Mouse (Mus musculus) G1E-ER4 (cell line): ENCODE results near the gene Gna14. TPM values are rescaled to one million over a fixed set of nuclear protein-coding genes. Genes with fewer than 3 reads are reported as not detected.

Experiments
- GATA1 ChIP-seq: IDR thresholded peaks from one replicate; pipeline ENCODE4 v1.8.0; 2012; ENCODE audit warnings: low read length, inconsistent platforms
- polyA plus RNA-seq: library from polyadenylated mRNA; stranded (reverse); fragments of >175 nt; gene quantifications from 2 replicates; pipeline ENCODE4 v1.2.3, GENCODE M21; 2012

Gene Gna14
- polyA plus RNA-seq, 1 experiment = not detected

GRCm38 (mm10) chr19:16482047-16482446 is 46.5 kb downstream of the Gna14 start:
- TF ChIP-seq GATA1 = peak; percentile 44

DNA sequence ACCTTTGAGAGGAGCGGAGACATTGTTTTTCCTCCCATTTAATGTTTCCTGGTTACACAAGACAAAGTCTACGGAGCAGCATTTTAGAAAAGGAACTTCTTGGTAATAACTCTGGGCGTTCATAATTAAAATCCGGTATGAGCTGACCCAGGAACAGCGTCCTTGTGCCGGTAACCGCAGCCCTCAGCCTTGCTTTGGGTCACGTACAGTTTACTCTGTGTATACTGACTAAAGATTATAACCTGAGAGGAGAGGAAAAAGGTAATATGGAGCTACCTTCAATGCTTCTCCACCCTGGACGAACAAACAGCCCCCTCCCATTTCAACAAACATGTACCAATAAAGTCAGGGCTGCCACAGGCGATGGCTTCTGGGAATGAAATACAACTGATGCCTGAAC is 48.7 kb downstream of the Gna14 start:
- no peak for TF ChIP-seq GATA1

- no peak for TF ChIP-seq GATA1
Observed at GRCm38 (mm10) chr19:16484671-16485070, 49.1 kb downstream of the Gna14 start.

DNA sequence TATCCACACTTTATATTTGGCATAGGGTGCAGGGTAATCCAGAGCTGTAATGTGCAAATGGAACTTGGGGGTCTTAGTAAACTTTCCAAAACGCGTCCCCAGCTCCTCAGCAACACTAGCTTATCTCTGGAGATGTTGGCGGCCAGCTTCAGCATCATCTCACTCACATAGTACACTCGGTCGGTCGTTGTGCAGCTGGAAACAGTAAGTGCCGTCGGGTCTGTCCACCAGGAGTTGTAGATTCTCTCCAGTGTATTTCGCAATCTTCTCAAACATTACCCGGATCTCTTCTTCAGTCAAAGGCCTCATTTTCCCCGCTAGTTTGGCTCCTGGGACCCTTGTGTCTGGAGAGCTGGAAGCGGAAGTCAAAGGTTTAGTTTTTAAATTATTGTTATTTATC is 55.2 kb downstream of the Gna14 start:
- TF ChIP-seq GATA1 = no peak

- TF ChIP-seq GATA1 = no peak
Observed at GRCm38 (mm10) chr19:16491497-16491896, 55.9 kb downstream of the Gna14 start.

DNA sequence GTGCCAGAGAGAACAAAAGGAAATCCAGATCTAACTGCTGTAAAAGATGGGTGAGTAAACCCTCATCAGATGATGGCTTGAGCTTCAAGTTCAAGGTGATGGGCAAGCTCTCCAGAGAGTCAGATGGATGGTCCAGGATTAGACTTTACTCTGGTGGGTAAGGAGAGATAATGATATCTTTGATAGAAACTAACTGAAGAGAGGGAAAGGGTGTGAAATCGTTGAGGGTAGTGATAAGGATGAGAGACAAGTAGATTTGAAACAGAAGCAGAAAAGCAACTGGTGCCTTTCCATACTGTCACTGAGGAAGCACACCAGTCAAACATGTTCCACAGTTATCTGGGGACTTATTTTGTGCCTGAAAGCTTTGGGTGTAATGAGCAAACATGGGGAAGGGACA is 56.9 kb downstream of the Gna14 start:
- no peak for TF ChIP-seq GATA1

DNA sequence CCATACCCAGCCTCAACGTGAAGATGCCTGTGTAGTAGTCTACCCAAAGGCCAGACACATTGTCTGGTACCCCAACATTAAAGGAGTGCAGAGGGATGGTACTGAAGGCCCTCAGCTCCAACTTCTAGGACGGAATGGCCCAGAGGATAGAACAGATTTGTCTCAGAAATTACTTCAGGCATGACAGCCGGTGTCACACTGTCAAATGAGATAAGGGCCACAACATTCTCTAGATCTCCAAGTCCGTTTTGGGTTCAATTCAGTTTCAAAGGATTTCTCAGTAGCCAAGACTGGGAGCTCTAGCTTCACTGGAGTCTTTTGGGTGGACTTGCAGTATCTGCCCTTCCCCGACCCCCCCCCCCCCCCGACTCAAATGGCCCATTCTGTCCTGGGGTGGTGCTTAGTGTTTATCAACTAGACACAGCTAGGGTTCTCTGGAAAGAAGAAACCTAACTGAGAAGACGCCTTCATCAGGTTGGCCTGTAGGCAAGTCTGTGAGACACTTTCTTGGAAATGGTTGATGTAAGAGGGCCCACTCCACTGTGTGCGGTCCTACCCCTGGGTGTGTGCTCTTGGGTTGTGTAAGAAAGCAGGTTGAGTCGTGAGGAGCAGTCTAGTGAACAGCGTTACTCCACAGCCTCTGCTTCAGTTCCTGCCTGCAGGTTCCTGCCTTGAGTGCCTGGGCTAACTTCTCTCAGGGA is 59.4 kb downstream of the Gna14 start:
- no peak for TF ChIP-seq GATA1

- no peak for TF ChIP-seq GATA1
Observed at GRCm38 (mm10) chr19:16496016-16496415, 60.5 kb downstream of the Gna14 start.

DNA sequence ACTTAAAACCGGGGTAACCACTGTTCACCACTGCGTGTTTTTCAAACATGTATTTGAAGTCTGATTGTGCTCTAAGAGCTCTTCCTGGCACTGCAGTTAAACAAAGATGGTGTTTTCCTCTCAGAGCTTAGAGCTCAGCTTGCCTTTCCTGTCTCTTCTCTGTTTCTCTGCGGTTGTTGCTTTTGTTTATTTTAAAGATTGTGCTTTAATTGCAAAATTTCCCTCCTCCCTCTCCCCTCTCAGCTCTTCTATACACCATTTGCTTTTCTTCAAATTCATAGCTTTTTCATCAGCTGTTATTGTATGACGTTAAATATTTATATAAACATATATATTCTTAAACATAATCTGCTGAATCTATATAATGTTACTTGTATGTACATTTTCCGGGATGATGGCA is 66.5 kb downstream of the Gna14 start:
- TF ChIP-seq GATA1 = no peak

- no peak for TF ChIP-seq GATA1
Observed at GRCm38 (mm10) chr19:16506711-16507364, 71.3 kb downstream of the Gna14 start.

- TF ChIP-seq GATA1 = no peak
Observed at GRCm38 (mm10) chr19:16510343-16511080, 75.0 kb downstream of the Gna14 start.

GRCm38 (mm10) chr19:16511081-16511420 is 75.5 kb downstream of the Gna14 start:
- TF ChIP-seq GATA1 = peak; percentile 39

GRCm38 (mm10) chr19:16514201-16514600 is 78.6 kb downstream of the Gna14 start:
- TF ChIP-seq GATA1 = no peak

GRCm38 (mm10) chr19:16518569-16518968 is 83.0 kb downstream of the Gna14 start:
- no peak for TF ChIP-seq GATA1

DNA sequence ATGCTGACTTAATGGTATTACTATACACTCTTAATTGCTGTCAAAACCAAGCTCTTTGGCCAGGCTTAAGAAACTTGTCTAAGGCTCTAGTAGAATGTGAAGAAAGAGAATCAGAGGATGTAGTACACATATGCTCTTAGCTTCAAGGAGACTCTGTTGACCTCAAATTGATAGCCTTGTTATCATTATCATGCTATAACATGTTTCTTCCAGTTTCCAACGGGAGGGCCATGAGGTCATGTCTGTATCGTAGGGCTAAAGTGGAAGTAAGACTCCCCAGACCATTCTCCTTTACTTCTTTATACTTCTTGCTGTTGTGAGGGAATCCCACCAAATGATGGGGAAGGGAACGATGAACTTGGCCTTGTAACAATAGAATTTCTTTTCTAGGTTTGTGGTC is 85.0 kb downstream of the Gna14 start:
- no peak for TF ChIP-seq GATA1

GRCm38 (mm10) chr19:16526302-16526880 is 90.8 kb downstream of the Gna14 start:
- no peak for TF ChIP-seq GATA1
